Mouse (Mus musculus): ENCODE results near the gene Cdv3. TPM values are rescaled to one million over a fixed set of nuclear protein-coding genes. Genes with fewer than 3 reads are reported as not detected.
"Not testable (repeated sequence)": the region's sequence is repeated elsewhere in the genome, so short reads cannot be mapped to it uniquely, and the experiment has no call there.

Cdv3 gene
- total RNA-seq, 2 experiments from 2014 or later: 143 to 243 TPM

DNA sequence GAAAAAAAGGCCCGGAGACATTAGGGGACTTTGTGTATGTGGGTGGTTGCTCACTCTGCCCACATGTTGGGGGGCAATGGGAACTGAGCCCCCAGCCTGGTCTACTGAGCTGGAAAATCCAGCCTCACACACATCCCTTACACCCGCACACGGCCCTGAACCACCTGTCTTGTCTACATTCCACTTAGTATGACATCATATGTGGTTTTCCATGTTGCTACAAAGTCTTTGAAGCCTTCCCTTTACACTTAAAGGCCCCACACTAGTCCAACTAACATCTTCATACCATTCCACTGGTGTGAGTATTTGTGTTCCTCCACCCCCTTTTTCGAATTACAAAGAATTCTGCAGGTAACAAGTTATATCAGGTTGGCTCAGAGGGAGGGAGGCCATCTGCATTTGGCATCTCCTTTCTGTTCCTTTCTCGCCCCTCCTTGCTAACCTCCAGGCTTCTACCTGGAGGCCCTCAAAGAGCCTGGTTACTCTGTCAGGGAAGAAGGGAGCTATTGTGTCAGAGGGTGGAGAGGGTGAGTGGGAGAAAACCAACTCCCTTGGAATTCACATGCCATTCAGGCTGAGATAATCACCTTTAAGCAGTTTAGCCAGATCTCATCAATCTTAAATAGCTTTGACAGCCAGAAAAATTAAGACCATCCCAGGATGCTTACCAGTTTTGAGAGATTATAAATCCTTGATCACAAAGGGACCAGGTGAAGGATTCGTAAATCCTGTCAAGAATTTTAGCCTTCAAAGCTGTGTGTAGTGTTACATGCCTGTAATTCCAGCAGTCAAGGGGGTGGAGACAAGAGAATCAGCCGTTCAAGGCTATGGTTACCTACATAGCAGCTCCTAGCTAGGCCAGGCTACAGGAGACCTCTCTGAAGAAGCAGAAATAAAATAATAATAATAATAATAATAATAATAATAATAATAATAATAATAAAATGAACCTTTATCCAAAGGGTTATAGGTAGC is 11.0 kb upstream of the Cdv3 start:
- no peak for ATAC-seq (replicated peaks; ENCODE audit: low FRiP score, low TSS enrichment, poor library complexity, severe bottlenecking)

DNA sequence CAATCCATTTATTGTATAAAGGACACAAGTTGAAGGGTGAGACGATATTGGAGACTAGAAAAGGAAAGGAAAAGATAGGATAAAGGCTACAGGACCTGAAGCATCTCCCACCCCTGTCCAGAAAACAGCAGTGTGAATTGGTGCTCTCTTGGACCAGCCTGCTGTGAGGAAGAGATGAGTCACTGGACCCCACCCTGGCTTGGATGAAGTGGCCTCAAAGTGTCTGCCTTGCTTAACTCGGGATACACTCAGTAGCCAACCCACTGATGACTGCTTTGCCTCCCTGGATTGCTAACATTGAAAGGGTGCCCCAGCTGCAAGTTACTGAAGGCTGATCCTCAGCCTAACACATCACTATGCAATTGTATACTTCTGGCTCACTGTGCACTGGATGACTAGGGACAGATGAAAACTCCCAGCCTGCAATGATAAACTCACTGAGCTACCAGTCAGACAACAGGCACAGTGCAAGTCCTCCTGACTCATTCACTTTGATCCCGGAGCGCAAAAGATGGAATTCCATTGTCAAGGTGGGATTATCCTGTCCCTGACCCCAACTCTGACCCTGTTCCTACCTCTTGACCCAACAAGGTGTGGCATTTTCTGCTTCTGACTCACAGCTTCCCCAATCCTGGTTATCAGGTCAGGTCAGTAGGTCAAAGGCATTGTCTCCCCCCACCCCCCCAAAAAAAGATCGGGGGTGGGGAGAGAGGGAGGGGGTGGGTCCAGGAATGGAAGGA is 6.8 kb upstream of the Cdv3 start:
- ATAC-seq (replicated peaks; ENCODE audit: low FRiP score, low TSS enrichment, poor library complexity, severe bottlenecking): no peak

DNA sequence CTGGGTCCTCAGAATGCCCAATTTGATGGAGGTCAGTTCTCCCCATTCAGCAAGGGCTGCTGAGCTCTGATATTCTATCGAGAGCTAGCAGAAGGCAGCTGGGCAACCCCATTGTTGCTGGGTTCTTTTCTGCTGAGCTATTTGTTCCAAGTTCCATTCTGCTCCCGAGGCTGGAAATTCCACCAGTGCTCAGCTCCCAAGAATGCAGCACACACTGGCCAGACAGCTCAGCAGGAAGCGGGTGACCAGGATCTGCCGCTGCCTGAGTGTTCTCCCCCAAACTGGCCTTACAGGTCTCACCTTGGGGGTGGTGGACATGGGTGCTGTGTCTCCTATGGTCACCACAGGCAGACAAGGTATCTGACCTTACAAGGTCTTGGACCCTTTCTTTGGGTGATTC is 4.3 kb upstream of the Cdv3 start:
- ATAC-seq (replicated peaks; ENCODE audit: low FRiP score, low TSS enrichment, poor library complexity, severe bottlenecking): no peak

DNA sequence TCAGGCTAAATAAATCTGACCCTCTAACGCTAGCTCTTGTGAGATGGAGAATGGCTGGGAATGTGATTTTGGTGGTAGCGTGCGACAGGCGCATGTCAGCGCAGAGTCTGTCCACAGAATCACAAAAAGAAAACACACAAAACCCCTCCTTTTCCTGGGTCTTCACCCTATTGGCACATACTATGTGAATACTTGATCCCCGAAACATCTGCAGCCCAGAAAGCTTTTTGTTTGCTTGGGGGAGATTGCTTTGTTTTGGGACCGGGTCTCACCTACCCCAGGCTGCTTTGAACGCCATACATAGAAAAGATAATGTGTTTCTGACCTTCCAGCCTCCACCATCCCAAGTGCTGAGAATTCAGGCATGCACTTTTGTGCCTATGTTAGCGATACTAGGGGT is 716 bp upstream of the Cdv3 start:
- no peak for ATAC-seq (replicated peaks; ENCODE audit: low FRiP score, low TSS enrichment, poor library complexity, severe bottlenecking)

DNA sequence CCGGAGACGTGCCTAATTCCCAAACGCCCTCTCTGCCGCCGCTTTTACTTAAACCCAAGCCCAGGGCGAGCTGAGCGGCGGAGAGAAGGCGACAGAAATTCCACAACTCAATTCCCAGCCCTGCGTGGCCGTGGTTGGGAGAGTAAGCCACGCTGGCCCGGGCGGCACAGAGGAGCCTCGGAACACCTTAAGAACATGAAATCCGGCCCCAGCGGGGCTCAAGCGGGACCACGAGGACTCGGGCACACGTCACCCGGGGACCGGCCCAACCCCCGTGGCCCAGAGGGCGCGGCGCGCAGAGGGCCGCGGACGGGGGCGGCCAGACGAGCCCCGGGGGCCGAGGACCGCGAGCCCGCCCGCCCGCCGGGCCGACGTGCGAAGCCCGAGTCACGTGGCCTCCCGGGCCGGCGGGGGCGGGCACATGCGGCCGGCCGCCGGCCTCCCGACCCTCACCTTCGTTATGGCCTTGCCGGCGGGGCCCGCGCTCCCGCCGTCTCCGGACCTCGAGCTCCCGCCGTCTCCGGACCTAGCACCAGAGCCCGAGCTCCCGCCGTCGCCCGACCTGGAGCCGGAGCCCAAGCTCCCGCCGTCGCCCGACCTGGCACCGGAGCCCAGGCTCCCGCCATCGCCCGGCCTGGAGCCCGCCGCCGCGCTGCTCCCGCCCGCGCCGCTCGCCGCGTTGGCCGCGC is 895 bp downstream of the Cdv3 start:
- ATAC-seq (replicated peaks; ENCODE audit: low FRiP score, low TSS enrichment, poor library complexity, severe bottlenecking): peak; percentile 39

DNA sequence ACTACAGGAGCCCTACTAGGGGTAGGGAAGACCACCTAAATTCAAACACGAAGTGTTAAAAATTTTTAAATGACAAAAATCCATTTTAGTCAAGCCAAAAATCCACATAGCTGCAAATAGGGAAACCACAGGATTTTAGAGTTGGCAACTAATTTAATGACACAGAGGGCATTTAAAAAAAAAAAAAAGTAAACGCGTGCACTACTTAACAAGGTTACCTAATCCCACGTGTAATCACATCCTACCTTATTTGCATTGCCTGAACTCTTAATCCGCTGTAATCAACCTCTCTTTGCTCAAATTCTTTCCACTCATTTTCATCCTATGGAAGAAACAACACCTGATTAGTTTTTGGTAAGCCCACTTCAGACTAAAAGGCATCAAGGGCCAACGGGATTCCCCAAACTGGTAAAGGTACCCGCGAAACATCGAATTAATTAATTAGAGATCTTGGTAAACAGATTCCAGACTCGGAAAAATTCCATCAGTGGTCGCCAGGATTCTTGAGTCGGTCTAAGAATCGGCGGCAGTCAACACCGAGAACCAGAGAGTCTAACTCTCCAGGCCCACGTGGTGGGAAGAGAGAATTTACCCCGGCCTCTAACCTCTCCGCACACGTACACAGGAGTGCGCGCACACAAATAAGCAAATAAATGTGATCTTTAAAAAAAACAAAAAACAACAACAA is 1.8 kb downstream of the Cdv3 start:
- no peak for ATAC-seq (replicated peaks; ENCODE audit: low FRiP score, low TSS enrichment, poor library complexity, severe bottlenecking)

DNA sequence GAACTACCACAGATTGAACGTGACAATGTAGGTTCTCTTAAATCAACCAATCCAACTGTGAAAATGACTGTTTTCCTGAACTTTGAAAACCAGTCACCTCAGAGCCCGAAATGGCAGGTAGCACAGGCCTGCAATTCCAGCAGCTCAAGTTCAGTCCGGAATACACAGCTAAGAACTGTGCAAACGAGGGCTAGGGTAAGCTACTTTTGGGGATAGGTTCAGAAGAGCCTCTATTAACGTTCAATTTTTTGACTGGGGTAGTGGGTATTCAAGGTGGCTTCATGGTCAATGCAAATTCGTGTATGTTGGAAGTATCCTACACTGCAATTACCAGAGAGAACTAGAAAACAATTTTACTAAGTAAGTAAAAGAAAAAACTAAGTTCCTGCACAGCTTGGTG is 2.6 kb downstream of the Cdv3 start:
- no peak for ATAC-seq (replicated peaks; ENCODE audit: low FRiP score, low TSS enrichment, poor library complexity, severe bottlenecking)

DNA sequence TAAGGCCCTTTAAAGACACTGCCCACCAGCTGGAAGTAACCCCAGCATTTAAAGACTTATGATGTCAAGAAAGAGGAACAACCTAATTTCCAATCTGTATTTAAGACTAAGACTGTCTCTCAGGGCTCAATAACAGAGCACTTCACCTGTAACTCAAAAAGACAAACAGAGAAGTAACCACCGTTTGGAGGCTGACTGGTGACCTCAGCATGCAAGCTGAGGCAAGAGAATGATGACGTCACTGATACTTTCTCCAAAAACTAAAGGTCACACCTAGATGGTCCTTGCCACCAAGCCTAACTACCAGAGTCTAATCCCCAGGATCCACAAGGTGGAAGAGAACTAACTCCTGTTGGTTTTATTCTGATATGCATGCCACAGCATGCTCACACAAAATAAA is 5.0 kb downstream of the Cdv3 start:
- no peak for ATAC-seq (replicated peaks; ENCODE audit: low FRiP score, low TSS enrichment, poor library complexity, severe bottlenecking)

DNA sequence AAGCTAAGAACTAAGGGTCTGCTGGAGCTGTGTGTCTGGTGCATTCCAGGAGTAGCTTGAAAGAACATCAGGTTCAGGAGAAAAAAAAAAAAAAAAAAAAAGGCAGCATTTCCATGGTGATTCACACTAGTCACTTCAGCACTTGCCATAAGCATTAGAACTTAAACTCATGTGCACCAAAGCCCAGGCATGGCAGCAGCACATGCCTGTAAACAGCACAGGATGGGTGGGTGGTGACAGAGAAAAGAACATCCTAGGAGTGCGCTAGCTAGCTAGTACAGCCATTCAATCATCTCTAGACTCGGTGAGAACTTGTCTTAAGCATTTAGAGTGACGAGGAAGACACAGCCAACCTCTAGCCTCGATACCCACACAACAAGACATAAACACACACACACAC is 7.1 kb downstream of the Cdv3 start:
- ATAC-seq (replicated peaks; ENCODE audit: low FRiP score, low TSS enrichment, poor library complexity, severe bottlenecking): peak; percentile 28; the same call in 1 of the 2 replicates

DNA sequence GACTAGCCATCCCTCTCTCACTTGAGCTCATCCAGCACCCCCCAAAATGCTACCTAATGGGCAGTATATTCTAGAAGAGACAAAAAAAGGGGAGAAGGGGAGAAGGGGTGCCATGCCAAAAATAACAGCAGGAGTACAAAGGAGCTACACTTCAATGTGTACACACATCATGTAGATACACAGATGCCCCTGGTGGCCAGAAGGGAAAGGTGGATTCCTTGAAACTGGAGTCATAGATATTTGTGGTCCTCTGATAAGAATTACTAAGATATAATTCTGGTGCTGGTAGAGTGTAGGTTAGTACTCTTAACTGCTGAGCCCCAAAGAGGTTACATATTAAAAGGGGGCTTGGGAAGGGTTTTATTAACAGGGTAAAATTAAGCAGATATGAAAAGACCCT is 7.7 kb downstream of the Cdv3 start:
- ATAC-seq (replicated peaks; ENCODE audit: low FRiP score, low TSS enrichment, poor library complexity, severe bottlenecking): peak; percentile 91

DNA sequence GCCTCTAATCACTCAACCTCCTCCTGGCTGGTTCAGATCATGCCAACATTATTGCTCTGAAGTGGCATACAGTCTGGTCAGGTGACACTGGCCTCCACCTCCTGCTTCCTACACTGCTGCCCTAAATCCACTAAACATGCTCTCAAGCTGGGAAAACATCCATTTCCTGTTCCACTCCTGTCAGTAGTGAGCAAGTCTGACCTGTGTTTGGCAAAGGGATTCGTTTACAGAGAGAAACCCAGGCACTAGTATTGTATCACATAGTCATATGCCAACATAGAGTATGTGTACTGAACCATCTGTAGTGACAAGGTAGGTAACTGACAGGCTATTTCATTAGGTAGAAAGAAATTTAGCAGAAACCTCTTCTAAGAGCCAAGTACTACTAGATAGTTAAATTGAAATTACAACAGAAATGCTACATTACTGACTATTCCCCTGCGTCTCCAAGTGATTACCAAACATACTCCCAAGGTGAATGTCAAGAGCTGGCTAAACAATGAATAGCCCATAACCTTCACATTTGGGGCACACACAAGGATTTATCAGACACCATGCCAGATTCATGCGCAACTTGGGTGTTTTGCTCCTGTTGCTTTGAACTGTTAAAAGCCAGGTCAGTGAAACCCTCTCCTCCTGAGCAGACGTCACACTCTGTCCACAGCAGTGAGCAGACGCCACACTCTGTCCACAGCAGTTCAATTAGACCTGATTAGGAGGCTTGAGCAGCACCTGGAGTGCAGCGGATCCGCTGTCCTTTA is 12.0 kb downstream of the Cdv3 start:
- ATAC-seq (replicated peaks; ENCODE audit: low FRiP score, low TSS enrichment, poor library complexity, severe bottlenecking): not testable (repeated sequence)

DNA sequence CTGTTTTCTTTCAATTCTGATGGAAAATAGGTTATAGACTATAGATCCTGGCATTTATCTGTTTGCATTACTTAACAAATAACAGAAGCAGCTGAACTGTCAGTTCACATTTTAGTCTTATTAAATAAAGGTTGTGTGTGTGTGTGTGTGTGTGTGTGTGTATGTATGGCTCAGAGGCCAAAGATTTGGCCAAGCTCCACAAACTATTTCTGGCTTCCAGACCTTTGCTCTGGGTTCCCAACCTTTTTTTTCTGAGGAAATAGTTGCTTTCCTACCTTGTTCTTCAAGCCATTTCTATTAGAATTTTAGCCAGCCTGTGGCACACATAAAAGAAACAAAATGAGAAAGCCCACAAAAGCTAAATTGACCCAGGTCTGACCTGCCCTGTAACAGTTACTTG is 16.8 kb downstream of the Cdv3 start:
- no peak for ATAC-seq (replicated peaks; ENCODE audit: low FRiP score, low TSS enrichment, poor library complexity, severe bottlenecking)

DNA sequence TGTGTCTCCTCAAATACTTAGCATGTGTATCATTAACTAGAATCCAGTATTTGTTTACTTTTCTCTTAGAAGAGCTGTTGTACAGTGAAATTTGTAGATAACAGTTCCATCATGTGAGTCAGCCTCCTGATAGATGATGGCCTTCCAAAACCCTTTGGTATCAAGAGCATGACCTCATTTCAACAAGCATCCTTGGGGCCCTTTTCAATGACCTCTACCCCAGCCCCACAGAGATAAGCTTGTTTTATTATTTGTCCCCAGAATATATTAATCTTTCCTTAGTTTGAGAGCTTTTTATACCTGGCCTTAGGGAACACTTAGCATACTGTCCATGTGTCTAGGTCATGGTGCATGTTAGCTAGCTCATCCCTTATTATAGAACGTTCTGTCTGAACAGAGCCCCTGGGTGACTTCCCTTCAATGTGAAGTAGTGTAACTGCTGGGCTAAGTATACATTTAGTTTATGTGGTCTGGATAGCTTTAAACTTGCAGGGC is 17.6 kb downstream of the Cdv3 start:
- ATAC-seq (replicated peaks; ENCODE audit: low FRiP score, low TSS enrichment, poor library complexity, severe bottlenecking): no peak

DNA sequence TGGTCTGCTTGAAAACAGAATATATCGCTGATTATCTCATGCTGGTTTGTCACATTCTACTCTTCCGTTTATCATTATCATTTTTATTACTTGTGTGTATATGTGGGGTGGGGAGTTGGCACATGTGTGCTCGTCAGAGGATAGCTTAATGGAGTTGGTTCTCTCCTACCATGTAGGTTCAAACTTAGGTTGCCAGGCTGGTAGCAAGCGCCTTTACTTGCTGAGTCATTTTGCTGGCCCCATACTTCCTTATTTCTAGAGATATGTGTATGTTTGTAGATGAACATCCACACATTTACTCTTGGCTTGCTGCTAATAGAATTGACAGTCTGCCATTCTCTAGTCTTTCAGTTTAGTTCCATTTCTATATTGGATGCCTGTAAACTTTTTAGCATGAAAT is 18.6 kb downstream of the Cdv3 start:
- peak; percentile 51; the same call in 1 of the 2 replicates for ATAC-seq (replicated peaks; ENCODE audit: low FRiP score, low TSS enrichment, poor library complexity, severe bottlenecking)

DNA sequence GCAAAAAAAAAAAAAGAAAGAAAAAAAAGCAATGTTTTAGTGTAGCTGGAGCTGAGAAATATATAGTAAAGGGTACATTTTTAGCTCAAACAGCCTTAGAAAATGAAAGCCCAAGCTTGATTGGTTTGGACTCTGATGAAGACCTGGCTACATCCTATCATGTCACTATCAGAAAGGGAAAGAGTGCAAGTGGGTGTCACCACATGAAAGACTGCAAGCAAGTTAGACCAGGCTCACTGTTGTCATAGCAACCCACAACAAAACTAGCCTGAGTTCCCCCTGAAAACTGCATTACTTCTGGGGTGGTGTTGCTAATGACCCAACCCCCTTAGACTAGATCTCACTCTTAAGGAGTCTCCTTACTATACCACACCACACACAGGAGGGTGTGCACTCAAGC is 28.7 kb downstream of the Cdv3 start:
- peak; percentile 53 for ATAC-seq (replicated peaks; ENCODE audit: low FRiP score, low TSS enrichment, poor library complexity, severe bottlenecking)

DNA sequence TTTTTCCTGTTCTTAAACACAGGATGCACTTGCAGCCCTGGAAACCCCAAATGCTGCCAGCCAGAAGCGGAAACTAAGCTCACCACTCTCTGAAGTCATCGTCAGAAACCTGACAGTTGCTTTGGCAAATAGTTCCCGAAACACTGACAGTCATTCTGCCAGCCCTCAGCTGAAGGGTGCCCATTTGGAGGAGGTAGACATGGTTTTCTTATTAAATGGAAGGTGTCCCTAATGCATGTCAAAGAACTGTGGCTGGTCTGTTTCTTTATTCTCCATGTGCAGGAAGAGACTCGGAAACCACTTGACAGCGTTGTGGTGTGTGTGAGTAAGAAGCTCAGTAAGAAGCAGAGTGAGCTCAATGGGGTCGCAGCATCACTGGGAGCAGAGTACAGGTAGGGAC is 33.0 kb downstream of the Cdv3 start:
- no peak for ATAC-seq (replicated peaks; ENCODE audit: low FRiP score, low TSS enrichment, poor library complexity, severe bottlenecking)

DNA sequence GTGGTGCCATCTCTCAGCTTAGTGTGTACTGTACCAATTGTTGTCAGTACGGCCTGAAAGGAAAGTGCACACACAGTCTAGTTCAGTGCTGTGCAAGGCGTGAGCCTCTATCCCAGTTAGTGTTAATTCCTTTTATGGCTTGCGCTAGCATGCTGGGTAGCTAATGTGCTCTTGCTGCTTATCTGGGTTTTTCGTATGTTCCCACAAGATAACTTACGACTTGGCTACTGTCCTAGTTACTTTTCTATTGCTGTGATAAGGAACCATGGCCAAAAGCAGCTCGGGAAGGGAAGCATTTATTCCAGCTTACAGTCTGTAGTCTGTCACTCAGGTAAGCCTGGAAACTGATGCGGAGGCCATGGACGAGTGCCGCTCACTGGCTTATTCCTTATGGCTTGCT is 39.2 kb downstream of the Cdv3 start:
- peak; percentile 99 for ATAC-seq (replicated peaks; ENCODE audit: low FRiP score, low TSS enrichment, poor library complexity, severe bottlenecking)

DNA sequence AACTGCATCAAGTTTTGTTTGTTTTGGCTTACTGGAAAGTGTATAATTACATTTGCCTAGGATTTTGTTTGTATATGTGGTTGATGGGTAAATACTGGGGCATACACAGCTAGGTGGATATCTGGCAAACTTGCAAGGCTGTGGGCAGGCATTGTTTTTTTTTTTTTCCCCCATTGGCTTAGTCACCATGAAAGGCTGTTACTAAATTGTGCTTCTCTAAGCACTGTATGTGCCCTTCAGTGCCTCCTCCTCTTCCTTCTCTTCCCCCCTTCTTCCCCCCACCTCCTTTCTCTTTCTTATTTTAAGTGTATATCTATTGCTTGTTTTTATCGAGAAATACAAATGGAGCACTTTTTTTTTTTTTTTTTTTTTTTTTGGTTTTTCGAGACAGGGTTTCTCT is 41.0 kb downstream of the Cdv3 start:
- ATAC-seq (replicated peaks; ENCODE audit: low FRiP score, low TSS enrichment, poor library complexity, severe bottlenecking): no peak

DNA sequence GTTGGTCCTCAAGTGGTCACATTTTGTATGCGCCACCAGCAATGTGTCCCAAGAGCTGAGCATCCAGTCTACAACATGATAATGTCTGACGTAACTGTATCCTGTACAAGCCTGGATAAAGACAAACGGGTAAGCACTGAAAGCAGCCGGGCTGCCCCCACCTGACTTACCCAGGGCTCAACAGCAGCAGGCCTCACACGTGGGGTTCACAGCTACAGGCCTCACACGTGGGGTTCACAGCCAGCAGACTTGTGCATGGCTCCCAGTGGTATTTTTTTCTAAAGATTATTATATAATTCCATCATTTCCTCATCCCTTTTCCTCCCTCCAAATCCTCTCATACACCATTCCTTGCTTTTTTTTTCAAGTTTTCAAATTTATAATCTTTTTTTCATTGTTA is 55.8 kb downstream of the Cdv3 start:
- no peak for ATAC-seq (replicated peaks; ENCODE audit: low FRiP score, low TSS enrichment, poor library complexity, severe bottlenecking)

Measured in megakaryocyte-erythroid progenitor cell, adult 5-6 weeks (primary cell).